ENCODE assay signal across 10 mouse cellular contexts in the genomic region with DNA sequence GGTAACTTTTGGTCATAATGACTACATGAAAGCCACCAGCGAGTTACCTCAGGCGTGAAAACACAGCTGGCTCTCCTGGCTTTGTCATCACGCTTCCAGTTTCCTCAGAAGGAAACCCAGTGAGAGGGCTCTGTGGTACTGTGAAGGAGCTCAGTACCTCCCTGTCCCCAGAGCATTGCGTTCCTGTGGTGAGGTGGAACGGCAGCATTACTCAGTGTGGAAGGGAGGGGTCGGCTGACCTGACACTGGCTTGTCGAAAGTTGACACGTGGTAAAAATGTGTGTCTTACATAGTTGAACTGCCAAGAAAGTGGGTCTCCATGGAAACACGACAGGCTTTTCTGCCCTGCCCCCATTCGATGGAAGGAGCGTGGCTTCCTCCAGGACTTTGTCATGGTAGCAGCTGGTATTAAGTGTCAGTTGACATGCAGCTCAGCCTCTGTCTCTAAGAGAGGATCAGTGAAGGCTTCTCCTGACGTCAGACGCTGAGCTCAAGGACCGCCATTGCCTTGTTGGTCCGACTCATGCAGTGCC. TPM values are rescaled to one million over a fixed set of nuclear protein-coding genes. Genes with fewer than 3 reads are reported as not detected.
A peak's percentile ranks its signal among the peaks of the same experiment; 100 is the strongest.
DNase-seq lines count a peak whose midpoint lies in the region; ATAC-seq lines count a peak whose summit lies in the region.
"Had no signal": no experiment of that assay in that cellular context is flagged by ENCODE, and none has a peak within 500 bp of the region (broad histone marks: within the 10 kb centered on the region; RNA-seq: fewer than 3 reads in every experiment).

No protein-coding gene starts in this region.

- peak overlapping the region; percentile 2; the same call in 1 of the 2 replicates for H3K27ac ChIP-seq in limb, embryonic 10.5 days
- no peak overlapping the region for H3K27ac ChIP-seq in midbrain, embryonic 15.5 days
- H3K27ac ChIP-seq: intestine, embryonic 15.5 days had no signal

- no peaks in the 10 kb centered on the region for H3K27me3 ChIP-seq in limb, embryonic 10.5 days (ENCODE audit: low read depth, poor library complexity, severe bottlenecking)
- H3K27me3 ChIP-seq in midbrain, embryonic 15.5 days (replicated peaks): no peaks in the 10 kb centered on the region
- H3K27me3 ChIP-seq: intestine, embryonic 15.5 days had no signal

- intact Hi-C loops in gastrocnemius, postnatal 14 days (cut with DNase I; ENCODE audit: low total_unique reads): loop anchor here (10.0 kb wide), 1 partner anchor 284 kb away; no protein-coding TSS in a partner anchor

- ATAC-seq in midbrain, embryonic 15.5 days (replicated peaks): peak; percentile 19; the same call in 1 of the 2 replicates
- ATAC-seq: intestine, embryonic 15.5 days had no signal

- H3K36me3 ChIP-seq in limb, embryonic 10.5 days: no peaks in the 10 kb centered on the region
- no peaks in the 10 kb centered on the region for H3K36me3 ChIP-seq in midbrain, embryonic 15.5 days (replicated peaks)
- H3K36me3 ChIP-seq: intestine, embryonic 15.5 days had no signal

- WGBS in limb, embryonic 10.5 days: 57% methylated on average over 15 of the region's 15 CpGs
- 38% methylated on average over 15 of the region's 15 CpGs for WGBS in midbrain, embryonic 15.5 days

- no peak overlapping the region for H3K4me2 ChIP-seq in midbrain, embryonic 15.5 days
- H3K4me2 ChIP-seq: intestine, embryonic 15.5 days had no signal

- H3K9ac ChIP-seq in midbrain, embryonic 15.5 days: no peak overlapping the region
- H3K9ac ChIP-seq: intestine, embryonic 15.5 days had no signal

- H3K4me3 ChIP-seq in limb, embryonic 10.5 days: no peak overlapping the region
- no peak overlapping the region for H3K4me3 ChIP-seq in midbrain, embryonic 15.5 days
- H3K4me3 ChIP-seq: intestine, embryonic 15.5 days had no signal

- peak; percentile 43 to 49 for DNase-seq in cerebellum, postnatal 10 days
- no peak for DNase-seq in cerebellum, adult 11-12 months
- DNase-seq in lung, postnatal 10 days: peak; percentile 48
- DNase-seq in lung, postnatal 14 days: no peak
- DNase-seq in limb, embryonic 10.5 days (ENCODE audit: low spot score): peak; percentile 40
- DNase-seq in frontal cortex, postnatal 10 days (ENCODE audit: low spot score in 2 of 2): no peak
- no peak for DNase-seq in gastrocnemius, postnatal 14 days
- DNase-seq: B cell, adult 2 months had no signal

- H3K4me1 ChIP-seq in limb, embryonic 10.5 days: peaks cover 27% of the 10 kb centered on the region
- peaks cover 21% of the 10 kb centered on the region for H3K4me1 ChIP-seq in midbrain, embryonic 15.5 days

- no peaks in the 10 kb centered on the region for H3K9me3 ChIP-seq in limb, embryonic 10.5 days (replicated peaks)
- no peaks in the 10 kb centered on the region for H3K9me3 ChIP-seq in midbrain, embryonic 15.5 days
- H3K9me3 ChIP-seq: intestine, embryonic 15.5 days had no signal

RNA-seq across cellular contexts. Expression of a gene that starts 44.7 kb away (rescaled TPM):
- 39.5 and 40.2 TPM in 2 replicates for polyA plus RNA-seq in limb, embryonic 10.5 days (2016; fragmentation: Nextera tagmentation; extraction: Ambion mirVana)
- polyA plus RNA-seq in midbrain, embryonic 15.5 days (2015; fragmentation: Nextera tagmentation; extraction: Ambion mirVana): 49.1 and 53.0 TPM in 2 replicates
- 10 to 100 TPM; 20.8 to 27.7 TPM for total RNA-seq in gastrocnemius, postnatal 14 days (2021)

Comparison
In these comparisons a context has a peak if more than half of its experiments do, and no peak if none do; other contexts are left out.
1. DNase-seq: peak in cerebellum, postnatal 10 days (2 of 2), lung, postnatal 10 days (single experiment) and limb, embryonic 10.5 days (single experiment); none in cerebellum, adult 11-12 months (single experiment), lung, postnatal 14 days (single experiment), frontal cortex, postnatal 10 days (0 of 2) and gastrocnemius, postnatal 14 days (single experiment).